Mouse (Mus musculus): Measurements from ENCODE around the gene Rheb. TPM values are rescaled to one million over a fixed set of nuclear protein-coding genes. Genes with fewer than 3 reads are reported as not detected.

Gene Rheb
- polyA plus RNA-seq (2014; fragmentation: Nextera tagmentation; extraction: Ambion mirVana), result 274 and 275 TPM in 2 replicates

DNA sequence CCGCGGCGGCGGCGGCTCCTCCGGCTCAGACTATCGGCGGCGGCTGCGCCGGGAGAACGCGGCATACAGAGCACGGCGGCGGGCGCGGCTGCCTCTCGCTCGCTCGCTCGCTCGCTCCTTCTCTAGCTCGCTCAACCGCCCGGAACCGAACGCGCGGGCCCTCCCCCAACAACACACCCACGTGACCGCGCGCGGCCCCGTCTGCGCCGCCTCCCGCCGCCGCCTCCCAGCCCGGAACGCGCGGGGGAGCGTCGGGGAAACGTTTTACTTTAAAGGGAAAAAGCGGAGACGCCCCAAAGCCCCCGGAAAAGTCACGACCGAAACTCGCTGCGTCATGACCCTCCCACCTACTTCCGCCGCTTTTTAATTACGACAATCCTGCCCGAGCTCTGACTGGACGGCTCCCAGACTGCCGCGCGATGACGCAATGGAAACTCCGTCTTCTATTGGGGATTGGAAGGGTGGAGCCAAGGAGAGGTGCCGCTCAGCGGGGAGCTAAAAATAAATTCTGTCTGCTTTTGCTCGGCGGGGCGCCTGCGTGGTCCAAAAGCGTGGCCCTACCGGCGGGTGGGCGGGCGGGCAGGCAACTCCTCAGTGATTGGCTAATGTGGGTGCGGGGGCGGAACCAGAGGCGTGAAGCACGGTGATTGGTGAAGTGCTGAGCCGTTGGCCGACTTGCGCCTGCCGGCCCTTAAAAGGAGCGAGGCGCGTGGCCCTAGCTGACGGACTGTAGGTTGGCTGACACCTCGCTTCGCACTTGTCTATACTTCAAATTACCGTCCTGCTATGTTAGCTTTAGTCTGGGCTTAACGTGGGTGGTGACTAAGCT is at the start of gene Rheb:
TSS of gene Rheb (minus strand) at position 351 of the 829 bp plus-strand sequence.
- 0 out of 2 replicates have a peak, but pooled peaks cover 4% of the 10 kb centered on the region for H3K36me3 ChIP-seq (ENCODE audit: control insufficient read depth, insufficient read depth, low read length)
- H3K4me1 ChIP-seq (ENCODE audit: control insufficient read depth in 2 of 2, insufficient read depth in 2 of 2, low read length in 2 of 2), result peaks cover 8 to 33% of the 10 kb centered on the region in 2 experiments
- peak within 1 kb of the TSS; percentile 94 for H3K4me2 ChIP-seq (ENCODE audit: low read length)
- no peaks in the 10 kb centered on the region for H3K9me3 ChIP-seq (ENCODE audit: control insufficient read depth, low read length)
- ATAC-seq (ENCODE audit: insufficient number of reproducible peaks, insufficient read depth, low FRiP score, low read depth), result peak; percentile 96
- H3K4me3 ChIP-seq (ENCODE audit: control insufficient read depth in 1 of 2, insufficient read depth in 1 of 2, low read depth in 1 of 2, low read length in 2 of 2), result peak within 1 kb of the TSS; percentile 96 to 99
- H3K9ac ChIP-seq (ENCODE audit: low read length), result peak within 1 kb of the TSS; percentile 99
- peak within 1 kb of the TSS; percentile 100 for H3K27ac ChIP-seq (replicated peaks in 1 of 2; ENCODE audit: control insufficient read depth in 1 of 2, insufficient read depth in 1 of 2, low read depth in 2 of 2, low read length in 2 of 2)
- H3K27me3 ChIP-seq (ENCODE audit: control insufficient read depth, insufficient read depth, low read length), result no peaks in the 10 kb centered on the region
- under 1% methylated on average over 92 of the region's 92 CpGs for WGBS

DNA sequence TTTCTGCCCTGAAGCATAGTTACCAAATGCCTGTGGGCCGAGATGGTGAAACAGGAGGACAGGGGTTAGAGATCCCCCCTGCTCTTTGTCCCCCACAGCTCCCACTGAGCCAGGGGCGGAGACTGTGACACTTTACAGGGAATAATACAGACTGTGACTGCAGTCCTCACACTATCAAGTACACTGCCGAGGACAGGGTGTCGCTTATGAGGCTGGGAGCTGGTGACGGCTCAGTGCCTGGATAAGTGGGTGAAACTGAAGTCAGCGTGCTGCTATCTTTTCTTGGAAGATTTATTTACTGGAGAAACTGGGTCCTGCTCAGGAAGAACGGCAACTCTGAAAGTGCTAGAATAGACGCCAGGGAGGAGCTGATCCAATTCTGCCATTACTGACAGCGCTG is 47.4 kb upstream of the Rheb start:
- no peaks in the 10 kb centered on the region for H3K9me3 ChIP-seq (ENCODE audit: control insufficient read depth, low read length)
- peak overlapping the region; percentile 59 for H3K4me2 ChIP-seq (ENCODE audit: low read length)
- H3K27me3 ChIP-seq (ENCODE audit: control insufficient read depth, insufficient read depth, low read length), result no peaks in the 10 kb centered on the region
- no peak overlapping the region for H3K4me3 ChIP-seq (ENCODE audit: control insufficient read depth in 1 of 2, insufficient read depth in 1 of 2, low read depth in 1 of 2, low read length in 2 of 2)
- H3K36me3 ChIP-seq (ENCODE audit: control insufficient read depth, insufficient read depth, low read length), result peaks cover 40% of the 10 kb centered on the region
- H3K9ac ChIP-seq (ENCODE audit: low read length), result peak overlapping the region; percentile 50
- WGBS, result 18% methylated on average over 9 of the region's 9 CpGs
- H3K4me1 ChIP-seq (ENCODE audit: control insufficient read depth in 2 of 2, insufficient read depth in 2 of 2, low read length in 2 of 2), result peaks cover 16 to 36% of the 10 kb centered on the region in 2 experiments
- peak overlapping the region; percentile 75 to 83 for H3K27ac ChIP-seq (replicated peaks in 1 of 2; ENCODE audit: control insufficient read depth in 1 of 2, insufficient read depth in 1 of 2, low read depth in 2 of 2, low read length in 2 of 2)
- peak; percentile 80 for ATAC-seq (ENCODE audit: insufficient number of reproducible peaks, insufficient read depth, low FRiP score, low read depth)

DNA sequence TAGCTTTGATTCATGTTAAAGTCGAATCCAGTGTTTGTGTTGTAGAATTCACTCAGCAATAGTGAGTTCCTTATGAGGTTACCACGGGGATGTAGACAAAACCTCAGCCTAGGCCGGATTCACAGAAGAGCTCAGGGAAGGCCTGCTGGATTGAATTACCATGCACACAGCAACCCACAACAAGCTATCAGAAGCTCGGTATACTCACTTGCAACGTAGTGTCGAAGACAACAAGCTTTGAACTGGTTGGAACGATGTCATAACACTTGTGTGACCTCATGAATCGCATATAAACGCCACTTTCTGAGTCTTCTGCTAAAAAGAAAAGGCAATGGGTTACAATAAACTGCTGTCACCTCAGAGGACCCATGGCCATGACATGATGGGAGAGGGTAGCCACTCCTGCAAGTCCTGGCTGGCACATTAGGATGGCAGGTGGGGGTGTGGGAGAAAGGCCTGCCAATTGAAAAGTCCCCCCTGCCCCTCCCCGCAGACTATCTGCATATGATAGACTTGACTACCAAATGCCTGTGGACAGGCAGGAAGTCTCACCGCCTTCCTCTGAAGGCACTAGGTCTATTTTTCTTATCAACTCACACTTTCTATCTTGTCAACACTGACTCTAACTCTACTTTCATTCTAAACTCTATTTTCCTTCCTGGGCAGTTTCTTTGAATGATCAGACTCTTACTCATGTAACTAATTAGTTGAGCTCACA is 46.6 kb upstream of the Rheb start:
- Histone ChIP-seq H3K27me3 (ENCODE audit: control insufficient read depth, insufficient read depth, low read length) (no peaks in the 10 kb centered on the region), H3K4me1 (ENCODE audit: control insufficient read depth in 2 of 2, insufficient read depth in 2 of 2, low read length in 2 of 2) (peaks cover 11 to 32% of the 10 kb centered on the region in 2 experiments), H3K4me2 (ENCODE audit: low read length) (peak overlapping the region; percentile 59), H3K36me3 (ENCODE audit: control insufficient read depth, insufficient read depth, low read length) (peaks cover 43% of the 10 kb centered on the region), H3K9me3 (ENCODE audit: control insufficient read depth, low read length) (no peaks in the 10 kb centered on the region), H3K9ac (ENCODE audit: low read length) (peak overlapping the region; percentile 50), H3K27ac (replicated peaks in 1 of 2; ENCODE audit: control insufficient read depth in 1 of 2, insufficient read depth in 1 of 2, low read depth in 2 of 2, low read length in 2 of 2) (peak overlapping the region; percentile 75 to 83), H3K4me3 (ENCODE audit: control insufficient read depth in 1 of 2, insufficient read depth in 1 of 2, low read depth in 1 of 2, low read length in 2 of 2) (no peak overlapping the region)
- 60% methylated on average over 11 of the region's 11 CpGs for WGBS
- no peak for ATAC-seq (ENCODE audit: insufficient number of reproducible peaks, insufficient read depth, low FRiP score, low read depth)

DNA sequence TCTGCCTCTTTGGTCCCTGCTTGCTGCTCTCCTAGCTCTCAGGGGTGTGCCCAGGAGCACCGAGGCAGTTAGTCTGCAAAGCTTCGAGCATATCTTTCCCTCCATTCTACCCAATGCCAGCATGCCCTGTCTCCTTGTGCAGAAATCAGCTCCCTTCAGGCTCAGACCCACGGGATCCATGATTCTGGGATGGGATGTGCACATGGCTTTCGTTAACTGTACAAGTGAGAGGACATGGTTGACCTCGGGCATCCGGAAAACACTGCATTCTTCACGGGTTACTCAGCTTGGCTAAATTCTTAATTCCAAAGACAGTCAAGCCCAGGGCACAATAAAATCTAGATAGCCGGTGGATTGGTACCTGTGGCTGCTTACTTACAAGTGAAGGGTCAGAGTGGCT is 44.8 kb upstream of the Rheb start:
- ATAC-seq (ENCODE audit: insufficient number of reproducible peaks, insufficient read depth, low FRiP score, low read depth), result no peak
- 64% methylated on average over 8 of the region's 8 CpGs for WGBS
- H3K27me3 ChIP-seq (ENCODE audit: control insufficient read depth, insufficient read depth, low read length), result no peaks in the 10 kb centered on the region
- H3K4me1 ChIP-seq (ENCODE audit: control insufficient read depth in 2 of 2, insufficient read depth in 2 of 2, low read length in 2 of 2), result peaks cover 8 to 21% of the 10 kb centered on the region in 2 experiments
- no peak overlapping the region for H3K9ac ChIP-seq (ENCODE audit: low read length)
- no peak overlapping the region for H3K4me2 ChIP-seq (ENCODE audit: low read length)
- H3K27ac ChIP-seq (replicated peaks in 1 of 2; ENCODE audit: control insufficient read depth in 1 of 2, insufficient read depth in 1 of 2, low read depth in 2 of 2, low read length in 2 of 2), result no peak overlapping the region
- H3K4me3 ChIP-seq (ENCODE audit: control insufficient read depth in 1 of 2, insufficient read depth in 1 of 2, low read depth in 1 of 2, low read length in 2 of 2), result no peak overlapping the region
- H3K36me3 ChIP-seq (ENCODE audit: control insufficient read depth, insufficient read depth, low read length), result peaks cover 51% of the 10 kb centered on the region
- no peaks in the 10 kb centered on the region for H3K9me3 ChIP-seq (ENCODE audit: control insufficient read depth, low read length)

DNA sequence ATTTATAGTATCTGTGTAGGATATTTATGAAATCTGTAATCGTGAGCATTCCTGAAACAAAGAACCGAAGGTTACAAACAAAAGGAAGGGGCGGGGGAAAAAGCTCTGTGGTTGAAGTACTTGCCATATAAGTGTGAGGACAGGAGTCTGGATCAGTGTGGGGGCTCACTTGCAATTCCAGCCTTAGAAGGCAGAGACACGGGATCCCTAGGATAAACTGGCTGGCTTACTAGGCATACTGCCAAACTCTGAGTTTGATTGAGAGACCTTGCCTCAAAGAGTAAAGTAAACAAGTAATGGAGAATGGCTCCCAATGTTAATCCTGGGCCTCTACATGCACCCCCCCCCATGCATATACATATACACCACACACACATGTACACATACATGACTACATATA is 36.3 kb upstream of the Rheb start:
- H3K4me3 ChIP-seq (ENCODE audit: control insufficient read depth in 1 of 2, insufficient read depth in 1 of 2, low read depth in 1 of 2, low read length in 2 of 2), result no peak overlapping the region
- H3K27ac ChIP-seq (replicated peaks in 1 of 2; ENCODE audit: control insufficient read depth in 1 of 2, insufficient read depth in 1 of 2, low read depth in 2 of 2, low read length in 2 of 2), result peak overlapping the region; percentile 70 to 75; a peak in 3 of 4 replicates
- no peak overlapping the region; the same call in 1 of the 2 replicates for H3K4me2 ChIP-seq (ENCODE audit: low read length)
- no peak for ATAC-seq (ENCODE audit: insufficient number of reproducible peaks, insufficient read depth, low FRiP score, low read depth)
- H3K9ac ChIP-seq (ENCODE audit: low read length), result no peak overlapping the region
- 51% methylated on average over 4 of the region's 4 CpGs for WGBS
- peaks cover 8 to 12% of the 10 kb centered on the region in 2 experiments for H3K4me1 ChIP-seq (ENCODE audit: control insufficient read depth in 2 of 2, insufficient read depth in 2 of 2, low read length in 2 of 2)
- no peaks in the 10 kb centered on the region for H3K27me3 ChIP-seq (ENCODE audit: control insufficient read depth, insufficient read depth, low read length)
- peaks cover 6% of the 10 kb centered on the region; the same call in 1 of the 2 replicates for H3K9me3 ChIP-seq (ENCODE audit: control insufficient read depth, low read length)
- peaks cover 75% of the 10 kb centered on the region for H3K36me3 ChIP-seq (ENCODE audit: control insufficient read depth, insufficient read depth, low read length)

DNA sequence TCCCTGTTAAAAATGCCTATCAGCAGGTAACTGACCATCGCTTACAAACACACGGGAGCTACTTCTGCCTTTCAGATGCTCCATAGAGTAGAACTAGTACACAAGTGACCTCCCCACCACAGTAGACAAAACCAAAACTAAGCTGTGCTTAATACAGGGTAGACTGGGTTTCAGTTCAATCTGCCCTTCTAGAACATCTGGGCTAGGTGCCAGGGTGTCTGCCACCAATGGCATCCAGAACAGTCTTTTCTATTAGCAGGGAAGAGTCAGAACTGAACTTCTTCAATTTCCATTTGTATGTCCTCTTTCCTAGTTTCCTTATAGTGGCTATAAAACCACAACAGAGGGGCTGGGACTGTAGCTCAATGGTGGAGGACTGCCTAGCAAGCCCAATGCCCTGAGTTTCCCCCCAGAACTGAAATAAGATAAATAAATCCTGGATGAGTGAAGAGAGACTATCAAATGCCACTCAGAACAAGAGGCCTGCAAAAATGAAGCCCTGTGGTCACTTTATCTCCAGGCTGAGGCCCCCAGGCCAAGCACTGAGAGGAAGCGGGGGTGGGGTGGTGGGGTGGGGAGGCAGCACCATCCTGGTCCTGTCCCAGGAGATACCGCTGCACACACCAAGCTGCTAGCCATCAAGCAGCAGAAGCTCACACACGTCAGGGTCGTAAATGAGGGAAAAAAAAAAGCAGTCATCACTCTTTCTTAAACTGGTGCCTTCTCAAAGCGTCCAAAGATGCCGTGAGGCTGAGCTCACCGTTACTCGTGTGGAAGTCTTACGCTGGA is 35.6 kb upstream of the Rheb start:
- no peaks in the 10 kb centered on the region for H3K27me3 ChIP-seq (ENCODE audit: control insufficient read depth, insufficient read depth, low read length)
- H3K4me1 ChIP-seq (ENCODE audit: control insufficient read depth in 2 of 2, insufficient read depth in 2 of 2, low read length in 2 of 2), result peaks cover 8 to 12% of the 10 kb centered on the region in 2 experiments
- H3K27ac ChIP-seq (replicated peaks in 1 of 2; ENCODE audit: control insufficient read depth in 1 of 2, insufficient read depth in 1 of 2, low read depth in 2 of 2, low read length in 2 of 2), result peak overlapping the region; percentile 70 to 75; a peak in 3 of 4 replicates
- H3K4me2 ChIP-seq (ENCODE audit: low read length), result peak overlapping the region; percentile 6; the same call in 1 of the 2 replicates
- ATAC-seq (ENCODE audit: insufficient number of reproducible peaks, insufficient read depth, low FRiP score, low read depth), result no peak
- peaks cover 6% of the 10 kb centered on the region; the same call in 1 of the 2 replicates for H3K9me3 ChIP-seq (ENCODE audit: control insufficient read depth, low read length)
- no peak overlapping the region for H3K4me3 ChIP-seq (ENCODE audit: control insufficient read depth in 1 of 2, insufficient read depth in 1 of 2, low read depth in 1 of 2, low read length in 2 of 2)
- H3K36me3 ChIP-seq (ENCODE audit: control insufficient read depth, insufficient read depth, low read length), result peaks cover 81% of the 10 kb centered on the region
- 42% methylated on average over 11 of the region's 11 CpGs for WGBS
- peak overlapping the region; percentile 46; the same call in 1 of the 2 replicates for H3K9ac ChIP-seq (ENCODE audit: low read length)

DNA sequence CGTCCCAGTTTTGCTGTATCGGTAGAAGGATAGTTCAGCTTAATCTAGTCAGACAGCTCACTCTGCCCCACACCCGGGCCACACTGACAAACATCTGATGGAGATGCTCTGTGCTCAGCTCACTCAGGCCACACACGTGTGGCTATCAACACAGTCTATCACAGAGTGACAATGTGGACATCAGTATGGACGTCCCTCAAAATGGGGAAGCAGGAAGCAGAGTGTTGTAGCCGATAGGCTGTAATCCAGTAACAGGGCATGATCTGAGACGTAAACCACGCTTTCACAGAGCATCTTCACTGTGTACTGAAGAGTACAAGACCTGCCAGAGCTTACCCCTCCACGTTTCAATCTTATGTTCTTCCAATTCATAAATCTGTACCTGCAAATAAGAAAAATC is 34.2 kb upstream of the Rheb start:
- Histone ChIP-seq H3K4me3 (ENCODE audit: control insufficient read depth in 1 of 2, insufficient read depth in 1 of 2, low read depth in 1 of 2, low read length in 2 of 2) (no peak overlapping the region), H3K9ac (ENCODE audit: low read length) (no peak overlapping the region), H3K27me3 (ENCODE audit: control insufficient read depth, insufficient read depth, low read length) (no peaks in the 10 kb centered on the region), H3K36me3 (ENCODE audit: control insufficient read depth, insufficient read depth, low read length) (peaks cover 80% of the 10 kb centered on the region), H3K4me1 (ENCODE audit: control insufficient read depth in 2 of 2, insufficient read depth in 2 of 2, low read length in 2 of 2) (peaks cover 8 to 12% of the 10 kb centered on the region in 2 experiments), H3K4me2 (ENCODE audit: low read length) (no peak overlapping the region), H3K27ac (replicated peaks in 1 of 2; ENCODE audit: control insufficient read depth in 1 of 2, insufficient read depth in 1 of 2, low read depth in 2 of 2, low read length in 2 of 2) (no peak overlapping the region), H3K9me3 (ENCODE audit: control insufficient read depth, low read length) (peaks cover 6% of the 10 kb centered on the region; the same call in 1 of the 2 replicates)
- no peak for ATAC-seq (ENCODE audit: insufficient number of reproducible peaks, insufficient read depth, low FRiP score, low read depth)
- 86% methylated on average over 9 of the region's 9 CpGs for WGBS
